Mouse (Mus musculus) spleen, postnatal 36 days (tissue): ENCODE measurements at regions not wholly inside any gene's neighbourhood (a gene's known extent, or its start where the extent isn't known, plus 50 kb on each side); places are given as distances from the start of the nearest gene placed in this dataset.
"Not testable (repeated sequence)": the region's sequence is repeated elsewhere in the genome, so short reads cannot be mapped to it uniquely, and the experiment has no call there.

ENCODE experiments used
- DNase-seq, 2 experiments: peaks; one replicate each; pipeline ENCODE4 v3.0.0; 2022; ENCODE audit warnings: low spot score in 2 of 2, mixed read lengths in 1 of 2

DNA sequence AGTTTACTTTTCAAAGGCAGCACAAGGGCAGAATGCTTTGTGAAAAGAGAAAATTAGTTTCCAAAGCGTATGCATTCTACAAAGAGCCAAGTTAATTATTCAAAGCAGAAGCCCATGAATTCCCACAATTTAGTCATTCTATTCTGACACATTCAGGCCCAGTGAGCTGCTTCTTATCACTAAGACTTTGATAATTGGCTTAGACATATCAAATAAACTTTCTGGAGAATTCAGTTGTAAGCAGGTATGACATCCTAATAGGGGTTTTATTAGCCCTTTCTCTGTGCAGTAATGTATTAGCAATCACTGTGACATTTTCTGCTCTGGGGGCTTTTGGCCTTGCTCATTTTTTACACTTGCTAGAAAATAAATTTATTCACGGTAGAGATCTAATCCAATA lies 161.9 kb upstream of the Gm10306 start:
- DNase-seq: no peak

DNA sequence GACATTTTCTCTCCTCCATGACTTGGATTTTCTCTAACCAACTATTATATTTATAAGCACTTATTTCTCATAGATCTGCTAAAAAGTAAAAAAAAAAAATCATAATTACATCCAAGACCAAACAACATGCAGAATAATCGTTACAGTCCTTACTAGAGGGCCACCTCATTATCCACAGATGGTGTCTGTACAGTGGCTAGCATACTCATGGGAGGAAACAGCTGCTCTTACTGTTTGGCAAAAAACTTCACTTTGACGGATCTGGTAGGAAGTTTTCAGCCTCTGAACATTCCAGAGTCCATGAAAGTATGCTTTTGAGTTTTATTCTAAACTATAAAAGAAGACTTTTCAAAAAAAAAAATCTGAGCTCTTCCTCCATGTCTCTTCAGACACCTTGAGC lies 159.1 kb upstream of the Gm10306 start:
- DNase-seq: no peak

DNA sequence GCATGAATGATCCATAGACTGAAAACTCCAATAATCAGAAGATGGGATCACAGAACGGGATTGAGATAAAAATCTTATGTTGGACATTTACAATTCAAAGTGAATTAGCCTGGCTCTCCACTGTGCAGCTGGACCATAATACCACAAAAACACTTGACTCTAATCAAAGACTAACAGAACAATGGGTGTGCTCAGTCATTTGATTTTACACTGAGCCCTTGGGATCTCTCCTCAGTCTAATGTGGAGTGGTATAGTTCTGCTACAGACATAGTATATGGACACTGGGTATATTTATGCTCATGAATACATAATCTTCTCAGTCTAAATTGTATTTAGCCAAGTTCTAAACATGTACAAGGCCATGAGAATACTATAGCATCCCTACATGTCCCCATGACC lies 149.4 kb upstream of the Gm10306 start:
- no peak for DNase-seq

DNA sequence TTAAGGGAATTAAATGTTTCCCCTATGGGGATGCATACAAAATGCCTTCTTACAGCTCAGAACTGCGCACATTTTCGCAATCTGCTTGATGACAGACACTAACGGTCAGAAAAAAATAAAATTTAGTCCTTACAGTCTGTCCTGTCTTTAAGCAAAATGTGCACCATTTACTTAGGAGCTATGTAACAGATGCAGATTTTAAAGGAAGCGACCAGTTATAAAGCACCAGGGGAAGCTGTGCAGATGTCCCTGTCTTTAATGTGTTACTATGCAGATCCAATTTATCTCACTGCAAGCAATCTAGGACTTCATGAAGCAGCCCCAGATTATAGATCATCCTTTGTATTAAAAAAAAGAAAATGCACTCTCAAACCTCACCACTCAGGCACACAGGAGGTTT lies 148.8 kb upstream of the Gm10306 start:
- no peak for DNase-seq

DNA sequence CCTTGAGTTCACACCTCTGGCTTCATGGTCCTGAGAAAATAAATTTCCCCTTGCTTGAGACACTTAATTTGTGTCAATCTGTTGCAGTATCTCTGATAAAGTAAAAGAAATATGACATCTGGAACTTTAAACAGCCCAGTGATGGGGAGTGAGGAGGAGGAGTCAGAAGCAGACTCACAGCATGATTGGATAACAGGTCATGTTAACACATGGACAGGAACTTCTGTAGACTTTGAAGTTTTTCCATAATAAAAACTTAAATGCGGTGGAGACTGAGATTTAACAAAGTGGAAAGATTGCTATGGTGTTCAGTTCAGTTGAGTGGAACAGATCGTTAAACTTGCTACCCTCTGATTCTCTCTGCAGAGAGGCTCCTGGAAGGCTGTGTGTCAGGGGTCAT lies 143.7 kb upstream of the Gm10306 start:
- no peak for DNase-seq

DNA sequence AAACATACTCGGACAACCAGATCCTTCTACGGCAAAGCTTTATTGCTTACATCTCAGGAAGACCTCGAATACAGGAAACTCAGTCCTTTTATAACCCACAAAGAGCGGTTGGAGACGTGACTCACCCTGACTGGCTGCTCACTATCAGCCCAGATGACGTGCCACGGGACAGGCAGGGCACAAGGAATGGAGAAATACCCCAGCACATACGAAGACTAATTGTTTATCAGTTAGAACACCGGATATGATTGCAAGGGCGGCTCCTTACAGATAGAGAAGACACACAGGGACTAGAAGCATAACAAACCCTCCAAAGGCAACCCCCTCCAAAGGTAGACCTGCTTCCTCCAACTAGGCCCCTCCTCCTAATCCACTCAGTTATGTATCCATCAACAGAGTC lies 130.8 kb upstream of the Gm10306 start:
- DNase-seq: not testable (repeated sequence)

DNA sequence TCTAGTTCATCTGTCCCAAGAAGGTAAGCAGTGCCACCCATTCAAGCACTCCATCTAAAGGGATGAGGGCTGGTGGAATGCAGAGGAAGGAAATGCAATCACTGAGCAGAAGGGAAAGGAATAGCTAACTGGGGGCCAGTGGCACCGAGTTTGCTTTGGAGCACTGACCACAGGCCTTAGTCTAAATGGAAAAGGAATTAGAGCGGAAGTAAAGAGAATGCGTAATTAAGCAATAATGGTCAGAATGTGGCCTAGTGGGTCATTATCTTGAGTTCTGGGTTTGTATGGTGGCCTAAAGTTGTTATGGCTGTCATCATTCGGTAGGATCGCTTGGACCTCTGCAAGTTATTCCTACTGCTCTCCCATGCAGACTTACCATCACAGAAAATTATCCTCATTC lies 128.8 kb upstream of the Gm10306 start:
- DNase-seq: no peak

DNA sequence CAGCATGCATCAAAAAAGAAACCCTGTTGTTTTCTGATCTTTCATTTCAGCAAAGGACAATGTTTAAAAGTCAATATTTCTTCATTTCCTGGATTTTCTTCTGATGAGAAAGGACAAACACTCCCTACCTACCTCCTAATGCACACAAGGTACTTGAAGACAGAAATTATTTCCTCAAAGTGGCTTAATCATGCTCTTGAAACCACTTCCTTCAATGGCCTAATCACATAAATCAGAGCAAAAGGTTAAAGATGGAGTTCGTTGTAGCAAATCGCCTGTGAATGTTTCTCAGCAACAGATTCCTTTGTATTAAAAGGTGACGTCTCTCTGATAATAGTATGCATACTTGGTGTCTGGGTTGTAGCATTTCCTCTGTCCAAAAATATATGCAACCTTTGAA lies 124.3 kb upstream of the Gm10306 start:
- DNase-seq: no peak

DNA sequence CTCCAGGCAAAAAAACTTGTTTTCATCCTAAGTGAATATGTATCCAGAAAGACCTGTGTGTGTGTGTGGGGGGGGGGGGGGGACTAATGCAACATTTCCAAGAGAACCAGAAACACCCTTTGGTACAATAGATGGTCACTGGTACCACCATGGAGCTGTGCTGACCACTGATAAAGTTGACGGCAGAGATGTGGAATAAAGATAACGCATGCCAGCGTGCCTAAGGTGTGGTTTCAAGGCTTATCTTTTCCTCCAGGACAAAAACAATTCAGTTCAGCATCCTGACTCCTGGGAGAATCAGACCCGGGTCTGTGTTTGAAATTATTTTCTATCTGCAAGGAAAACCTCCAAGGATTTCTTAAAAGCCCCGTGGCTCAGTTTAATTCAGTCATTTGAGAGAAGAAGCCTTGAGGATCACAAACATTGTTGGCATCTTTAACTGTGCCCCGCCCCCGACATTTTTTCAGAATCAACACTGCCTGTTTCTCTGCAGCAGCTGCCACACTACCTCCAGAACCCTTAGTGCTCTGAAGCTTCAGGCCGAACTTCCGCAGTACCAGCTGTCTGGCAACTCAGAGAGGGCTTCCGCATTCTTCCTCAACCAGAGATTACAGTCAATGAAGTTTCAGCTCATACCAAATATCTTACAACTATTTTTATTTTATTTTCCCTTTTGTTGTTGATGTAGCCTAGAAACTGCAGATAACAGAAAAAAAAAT lies 118.5 kb upstream of the Gm10306 start:
- DNase-seq: no peak

DNA sequence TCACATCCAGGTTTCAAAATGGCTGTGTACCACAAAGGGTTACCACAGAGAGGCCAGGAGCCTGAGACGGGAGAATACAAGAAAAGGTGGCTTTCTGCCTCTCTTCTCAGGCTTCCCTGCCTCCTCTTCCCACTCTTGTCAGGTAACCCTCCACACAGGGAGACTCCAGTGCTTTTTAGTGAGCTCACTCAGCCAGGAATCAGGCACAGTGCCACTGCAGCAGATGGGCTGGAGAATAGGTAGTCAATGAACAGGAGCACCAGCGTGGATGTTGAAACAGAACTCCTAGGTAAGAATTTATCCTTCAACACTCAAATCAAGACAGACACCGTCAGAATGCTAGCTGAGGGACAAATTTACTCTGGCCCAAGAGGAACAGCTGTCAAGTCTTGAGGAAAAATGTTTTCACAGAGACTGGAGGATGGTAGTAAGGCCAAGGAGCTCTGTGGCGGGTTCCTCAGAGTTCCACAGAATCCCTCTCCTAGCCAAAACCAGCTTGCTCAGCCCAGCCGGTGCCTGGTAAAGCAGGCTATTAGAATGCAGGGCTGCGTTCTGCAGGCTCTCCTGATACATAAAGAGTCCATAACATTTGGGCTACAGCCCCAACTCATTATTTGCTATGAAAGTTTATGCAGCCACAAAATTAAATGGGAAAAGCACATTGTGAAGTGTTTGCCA lies 117.0 kb upstream of the Gm10306 start:
- no peak for DNase-seq

DNA sequence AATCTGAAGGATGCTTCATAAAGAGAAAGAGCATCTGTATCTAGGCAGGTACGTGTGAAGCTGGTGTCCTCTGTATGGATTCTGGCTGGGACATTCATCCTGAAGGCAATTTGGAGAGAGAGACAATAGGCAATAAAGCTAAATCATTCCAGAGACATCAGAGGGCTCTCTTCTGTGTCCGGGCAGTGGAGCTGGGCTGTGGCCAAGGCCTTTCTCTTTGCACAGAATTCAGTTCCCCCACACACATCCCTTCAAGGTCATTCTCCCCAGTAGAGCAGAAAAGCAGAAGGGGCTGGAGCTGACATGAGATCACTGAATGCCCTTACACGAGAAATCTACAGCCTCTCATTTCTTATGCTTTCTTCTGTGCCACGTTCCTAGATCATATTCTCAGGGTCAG lies 109.7 kb upstream of the Gm10306 start:
- no peak for DNase-seq
